Mouse (Mus musculus): Measurements from ENCODE around the gene Iqca. TPM values are rescaled to one million over a fixed set of nuclear protein-coding genes. Genes with fewer than 3 reads are reported as not detected.

Iqca gene
- total and polyA plus RNA-seq, 2 experiments from 2014 or later: 0.58 to 0.71 TPM

DNA sequence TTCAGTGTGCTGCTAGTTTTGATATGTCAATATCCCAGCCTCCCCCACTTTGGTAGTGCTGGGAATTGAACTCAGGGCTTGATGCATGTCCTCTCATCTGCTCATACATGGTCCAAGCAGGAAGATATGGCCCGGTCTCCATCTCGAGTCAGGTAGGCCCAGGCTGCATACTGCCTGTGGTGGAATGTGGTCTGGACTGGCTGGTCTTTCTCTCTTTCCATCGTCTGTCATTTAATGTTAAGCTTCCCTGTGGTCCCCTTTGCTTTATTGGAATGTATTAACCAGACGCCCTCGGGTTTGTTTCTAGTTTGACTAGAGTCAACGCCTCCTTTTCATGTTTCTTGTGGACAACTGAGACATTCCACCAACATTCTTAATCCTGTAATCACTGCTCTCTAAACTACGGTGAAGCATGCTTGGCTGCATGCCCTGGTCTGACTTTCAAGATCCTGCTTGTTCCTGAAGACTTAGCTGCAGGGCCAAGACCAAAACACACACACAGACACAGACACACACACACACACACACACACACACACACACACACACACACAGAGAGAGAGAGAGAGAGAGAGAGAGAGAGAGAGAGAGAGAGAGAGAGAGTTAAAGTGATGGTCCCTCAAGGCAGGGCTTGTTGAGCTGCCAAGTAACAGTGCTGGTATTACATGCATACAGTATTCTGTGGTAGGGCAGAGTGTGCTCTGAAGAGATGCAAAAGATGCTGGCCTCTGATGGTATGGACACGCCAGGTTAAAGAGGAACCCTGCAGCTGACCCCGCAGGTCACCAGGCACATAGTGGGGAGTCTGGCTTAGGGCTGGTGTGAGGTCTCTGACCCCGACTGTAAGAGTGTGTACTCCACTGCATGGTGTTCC lies 52.6 kb downstream of the Iqca start:
- Histone ChIP-seq H3K4me3 (ENCODE audit: low read length) (no peak overlapping the region), H3K4me2 (ENCODE audit: low read depth, low read length) (no peak overlapping the region), H3K27me3 (ENCODE audit: insufficient read depth, low read length) (no peaks in the 10 kb centered on the region), H3K4me1 (ENCODE audit: insufficient read depth, low read length) (no peaks in the 10 kb centered on the region), H3K27ac (no peak overlapping the region), H3K36me3 (ENCODE audit: insufficient read depth, low read length) (no peaks in the 10 kb centered on the region), H3K9me3 (ENCODE audit: low read length) (no peaks in the 10 kb centered on the region), H3K9ac (replicated peaks; ENCODE audit: low read length) (no peak overlapping the region)
- DNase-seq (ENCODE audit: low spot score): no peak
- ATAC-seq: no peak
- 67% methylated on average over 10 of the region's 10 CpGs for WGBS
- TF ChIP-seq CTCF (IDR thresholded peaks at IDR 0.05; ENCODE audit: low read depth): no peak

DNA sequence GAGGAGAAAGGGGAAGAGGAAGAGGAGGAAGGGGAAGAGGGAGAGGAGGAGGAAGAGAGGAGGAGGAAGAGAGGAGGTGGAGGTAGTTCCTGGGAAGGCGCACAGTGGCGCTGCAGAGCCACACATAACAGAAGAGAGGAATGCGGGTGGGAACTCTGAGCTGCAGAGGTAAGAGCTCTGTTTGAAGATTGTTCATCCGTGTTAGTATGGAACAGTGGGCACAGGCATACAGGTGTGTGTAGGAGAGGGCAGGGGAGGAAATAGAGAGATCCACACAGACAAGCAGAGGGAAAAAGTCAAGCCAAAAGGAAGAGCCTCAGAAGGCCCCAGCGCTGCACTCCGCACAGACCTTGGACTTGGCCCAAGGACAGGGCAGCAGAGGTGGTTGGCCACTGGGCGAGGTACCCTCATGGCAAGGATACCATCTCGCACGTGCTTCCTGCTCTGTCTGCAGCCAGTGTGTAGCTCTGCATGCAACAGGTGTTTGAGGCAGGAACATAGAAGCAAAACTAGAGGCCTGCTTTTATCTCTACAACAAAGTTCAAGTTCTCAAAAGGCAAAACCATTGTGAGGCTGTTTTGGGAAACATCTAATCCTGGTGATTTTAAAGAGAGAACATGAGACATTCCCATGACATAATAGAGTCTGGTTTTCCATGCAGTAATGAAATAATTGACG lies 60.2 kb downstream of the Iqca start:
- DNase-seq (ENCODE audit: low spot score): no peak

GRCm38 (mm10) chr1:90088192-90088990 lies 64.8 kb downstream of the Iqca start:
- no peak overlapping the region for H3K4me2 ChIP-seq (ENCODE audit: low read depth, low read length)
- no peak overlapping the region for H3K9ac ChIP-seq (replicated peaks; ENCODE audit: low read length)
- no peak for TF ChIP-seq CTCF (IDR thresholded peaks at IDR 0.05; ENCODE audit: low read depth)
- H3K9me3 ChIP-seq (ENCODE audit: low read length): no peaks in the 10 kb centered on the region
- 61% methylated on average over 6 of the region's 6 CpGs for WGBS
- ATAC-seq (no peak), DNase-seq (ENCODE audit: low spot score) (peak; percentile 39)
- H3K27me3 ChIP-seq (ENCODE audit: insufficient read depth, low read length): no peaks in the 10 kb centered on the region
- no peak overlapping the region for H3K27ac ChIP-seq
- 0 out of 2 replicates have a peak, but pooled peaks cover 4% of the 10 kb centered on the region for H3K4me1 ChIP-seq (ENCODE audit: insufficient read depth, low read length)
- H3K4me3 ChIP-seq (ENCODE audit: low read length): no peak overlapping the region
- no peaks in the 10 kb centered on the region for H3K36me3 ChIP-seq (ENCODE audit: insufficient read depth, low read length)

More for the DNA sequence above, 60.2 kb downstream of the Iqca start:
- no peak for ATAC-seq
- Histone ChIP-seq H3K9ac (replicated peaks; ENCODE audit: low read length) (no peak overlapping the region), H3K4me3 (ENCODE audit: low read length) (no peak overlapping the region), H3K36me3 (ENCODE audit: insufficient read depth, low read length) (no peaks in the 10 kb centered on the region), H3K27ac (no peak overlapping the region), H3K9me3 (ENCODE audit: low read length) (no peaks in the 10 kb centered on the region), H3K27me3 (ENCODE audit: insufficient read depth, low read length) (no peaks in the 10 kb centered on the region), H3K4me1 (ENCODE audit: insufficient read depth, low read length) (no peaks in the 10 kb centered on the region), H3K4me2 (ENCODE audit: low read depth, low read length) (no peak overlapping the region)
- TF ChIP-seq CTCF (IDR thresholded peaks at IDR 0.05; ENCODE audit: low read depth): no peak
- WGBS: 82% methylated on average over 10 of the region's 10 CpGs

- ATAC-seq (no peak), DNase-seq (ENCODE audit: low spot score) (no peak)
- no peak overlapping the region for H3K4me3 ChIP-seq (ENCODE audit: low read length)
- 0 out of 2 replicates have a peak, but pooled peaks cover 4% of the 10 kb centered on the region for H3K4me1 ChIP-seq (ENCODE audit: insufficient read depth, low read length)
- H3K27ac ChIP-seq: 0 out of 2 replicates have a peak overlapping the region, but pooled peaks have one; percentile 4
- no peak for TF ChIP-seq CTCF (IDR thresholded peaks at IDR 0.05; ENCODE audit: low read depth)
- H3K4me2 ChIP-seq (ENCODE audit: low read depth, low read length): no peak overlapping the region
- H3K27me3 ChIP-seq (ENCODE audit: insufficient read depth, low read length): no peaks in the 10 kb centered on the region
- no peak overlapping the region for H3K9ac ChIP-seq (replicated peaks; ENCODE audit: low read length)
- WGBS: 46% methylated on average over 10 of the region's 10 CpGs
- no peaks in the 10 kb centered on the region for H3K36me3 ChIP-seq (ENCODE audit: insufficient read depth, low read length)
- no peaks in the 10 kb centered on the region for H3K9me3 ChIP-seq (ENCODE audit: low read length)
These were observed 66.7 kb downstream of the Iqca start for GRCm38 (mm10) chr1:90086461-90086860.

GRCm38 (mm10) chr1:90085526-90086157 lies 67.6 kb downstream of the Iqca start:
- Histone ChIP-seq H3K27ac (no peak overlapping the region), H3K9ac (replicated peaks; ENCODE audit: low read length) (no peak overlapping the region), H3K9me3 (ENCODE audit: low read length) (no peaks in the 10 kb centered on the region), H3K4me3 (ENCODE audit: low read length) (no peak overlapping the region), H3K4me2 (ENCODE audit: low read depth, low read length) (no peak overlapping the region), H3K4me1 (ENCODE audit: insufficient read depth, low read length) (0 out of 2 replicates have a peak, but pooled peaks cover 4% of the 10 kb centered on the region), H3K27me3 (ENCODE audit: insufficient read depth, low read length) (no peaks in the 10 kb centered on the region), H3K36me3 (ENCODE audit: insufficient read depth, low read length) (no peaks in the 10 kb centered on the region)
- TF ChIP-seq CTCF (IDR thresholded peaks at IDR 0.05; ENCODE audit: low read depth): no peak
- WGBS: 49% methylated on average over 6 of the region's 6 CpGs
- no peak for DNase-seq (ENCODE audit: low spot score)
- no peak for ATAC-seq

DNA sequence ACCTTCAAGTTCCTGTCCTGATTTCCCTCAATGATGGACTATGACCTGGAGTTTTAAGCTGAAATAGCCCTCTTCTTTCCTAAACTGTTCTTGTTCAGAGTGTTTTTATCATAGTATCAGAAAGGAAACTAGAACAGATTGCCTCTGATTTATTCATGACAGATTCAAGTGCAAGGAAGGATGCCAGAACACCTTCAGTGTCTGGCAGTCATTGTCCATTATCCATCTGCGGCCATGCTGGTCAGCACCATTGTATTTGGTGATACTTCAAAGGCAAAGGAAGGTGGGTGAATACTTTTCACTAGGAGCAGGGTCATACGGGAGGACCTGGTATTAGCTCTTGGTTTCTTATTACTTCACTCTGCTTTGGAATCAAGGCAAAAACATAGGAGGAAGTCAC lies 76.9 kb downstream of the Iqca start:
- no peak for TF ChIP-seq CTCF (IDR thresholded peaks at IDR 0.05; ENCODE audit: low read depth)
- H3K9me3 ChIP-seq (ENCODE audit: low read length): no peaks in the 10 kb centered on the region
- H3K9ac ChIP-seq (replicated peaks; ENCODE audit: low read length): no peak overlapping the region
- no peaks in the 10 kb centered on the region for H3K4me1 ChIP-seq (ENCODE audit: insufficient read depth, low read length)
- ATAC-seq (no peak), DNase-seq (ENCODE audit: low spot score) (no peak)
- H3K27me3 ChIP-seq (ENCODE audit: insufficient read depth, low read length): no peaks in the 10 kb centered on the region
- H3K4me2 ChIP-seq (ENCODE audit: low read depth, low read length): no peak overlapping the region
- 79% methylated on average over 2 of the region's 2 CpGs for WGBS
- H3K36me3 ChIP-seq (ENCODE audit: insufficient read depth, low read length): no peaks in the 10 kb centered on the region
- H3K27ac ChIP-seq: no peak overlapping the region
- H3K4me3 ChIP-seq (ENCODE audit: low read length): no peak overlapping the region

Data from hindbrain, postnatal 0 days (tissue).